Mouse (Mus musculus) forebrain, embryonic 12.5 days (tissue): ENCODE results near the gene Lonrf2. TPM values are rescaled to one million over a fixed set of nuclear protein-coding genes. Genes with fewer than 3 reads are reported as not detected.

ENCODE experiments used
- ATAC-seq: fragments of 200-750 bp; cut with Nextera tagmentation; 2 replicates; pipeline ENCODE4 v1.8.0; 2017; ENCODE audit warnings: moderate TSS enrichment; ENCODE audit not compliant: low FRiP score
- H3K27ac ChIP-seq: fragments of 300-500 bp; sonication (generic); 2 replicates; pipeline ENCODE4 v1.5.1; 2016; ENCODE audit warnings: mild to moderate bottlenecking
- H3K27me3 ChIP-seq: fragments of 300-500 bp; sonication (generic); 2 replicates; pipeline ENCODE4 v1.6.1; 2016; ENCODE audit warnings: mild to moderate bottlenecking
- H3K36me3 ChIP-seq: fragments of 300-500 bp; sonication (generic); replicated peaks from 2 replicates; pipeline ENCODE4 v1.6.1; 2016; ENCODE audit warnings: mild to moderate bottlenecking
- H3K4me1 ChIP-seq: fragments of 300-500 bp; sonication (generic); 2 replicates; pipeline ENCODE4 v1.6.1; 2016
- H3K4me2 ChIP-seq: fragments of 300-500 bp; sonication (generic); 2 replicates; pipeline ENCODE4 v1.6.1; 2016; ENCODE audit warnings: mild to moderate bottlenecking, moderate library complexity
- H3K4me3 ChIP-seq: fragments of 300-500 bp; sonication (generic); replicated peaks from 2 replicates; pipeline ENCODE4 v1.5.1; 2016; ENCODE audit warnings: mild to moderate bottlenecking
- H3K9ac ChIP-seq: fragments of 300-500 bp; sonication (generic); 2 replicates; pipeline ENCODE4 v1.6.1; 2016; ENCODE audit warnings: mild to moderate bottlenecking
- H3K9me3 ChIP-seq: fragments of 300-500 bp; sonication (generic); 2 replicates; pipeline ENCODE4 v1.6.1; 2016
- WGBS: fragments of 180-500 bp; shearing (Covaris S2); methylation state at CpG from one replicate; pipeline ENCODE4 v1.1.7; 2016; 5-methylcytosine and 5-hydroxymethylcytosine counted together
- polyA plus RNA-seq: library from polyadenylated mRNA; unstranded; fragments of >200 nt; fragmentation: Nextera tagmentation; extraction: Ambion mirVana; gene quantifications from 2 replicates; pipeline ENCODE4 v1.2.1, GENCODE M21; 2016

Lonrf2 gene
- polyA plus RNA-seq, 1 experiment from 2014 or later = 6.1 TPM

DNA sequence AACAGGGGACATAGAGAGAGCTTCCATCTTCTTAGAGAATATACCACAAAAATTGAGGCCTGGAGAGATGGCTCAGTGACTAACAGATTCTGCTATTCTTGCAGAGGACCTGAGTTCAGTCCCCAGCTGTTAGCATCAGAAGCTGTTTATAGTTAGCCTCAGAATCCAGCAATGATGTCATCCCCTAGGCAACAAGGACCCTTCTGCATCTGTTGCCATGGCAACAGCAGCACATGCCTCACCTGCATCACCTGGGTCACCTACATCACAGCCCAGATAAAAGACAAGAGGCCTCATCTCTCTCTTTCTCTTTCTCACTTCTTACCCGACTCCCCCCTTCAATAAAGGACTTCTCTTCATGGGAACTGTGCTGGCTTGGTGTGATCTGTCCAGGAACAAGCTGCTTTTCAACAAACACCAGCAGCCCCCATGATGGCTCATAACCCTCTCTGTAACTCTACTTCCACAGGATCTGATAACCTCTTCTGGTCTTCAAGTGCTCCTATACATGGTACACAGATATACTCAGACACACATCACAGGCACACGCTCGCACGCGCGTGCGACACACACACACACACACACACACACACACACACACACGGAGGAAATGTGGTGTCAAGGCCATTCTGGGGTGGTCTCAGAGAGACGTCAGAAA, 24.5 kb upstream of the Lonrf2 start:
- WGBS = 89% methylated on average over 9 of the region's 9 CpGs
- H3K9ac ChIP-seq = no peak overlapping the region
- no peak for ATAC-seq

DNA sequence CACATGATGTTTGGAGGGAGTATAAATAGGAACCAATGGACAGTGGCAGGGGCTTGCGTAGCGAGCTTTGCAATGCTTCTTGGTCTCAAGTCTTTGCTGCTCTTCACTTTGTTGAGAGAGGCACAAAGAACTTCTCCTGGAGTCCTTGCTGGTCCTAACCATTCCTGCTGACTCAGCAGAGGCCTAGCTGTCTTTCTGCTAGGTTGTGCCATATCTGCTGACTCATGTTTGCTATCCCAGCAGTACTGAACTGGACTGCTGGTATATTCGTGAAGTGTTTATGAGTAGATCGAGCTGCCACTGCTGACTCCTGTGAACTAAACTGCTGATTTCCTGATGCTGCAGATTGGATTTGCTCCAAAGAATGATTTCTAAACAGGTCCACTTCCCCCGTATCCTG, 23.7 kb upstream of the Lonrf2 start:
- Histone ChIP-seq H3K4me2 (no peak overlapping the region), H3K27ac (0 out of 2 replicates have a peak overlapping the region, but pooled peaks have one; percentile 19), H3K4me3 (no peak overlapping the region), H3K9me3 (no peaks in the 10 kb centered on the region), H3K27me3 (no peaks in the 10 kb centered on the region), H3K36me3 (peaks cover 17% of the 10 kb centered on the region), H3K4me1 (peaks cover 5% of the 10 kb centered on the region; the same call in 1 of the 2 replicates), H3K9ac (no peak overlapping the region)
- ATAC-seq = no peak
- WGBS = 90% methylated on average over 5 of the region's 5 CpGs

More for the DNA sequence above, 24.5 kb upstream of the Lonrf2 start:
- no peak overlapping the region for H3K27ac ChIP-seq
- H3K9me3 ChIP-seq = no peaks in the 10 kb centered on the region
- H3K4me3 ChIP-seq = no peak overlapping the region
- no peaks in the 10 kb centered on the region for H3K27me3 ChIP-seq
- H3K36me3 ChIP-seq = peaks cover 25% of the 10 kb centered on the region
- H3K4me2 ChIP-seq = no peak overlapping the region
- peaks cover 5% of the 10 kb centered on the region; the same call in 1 of the 2 replicates for H3K4me1 ChIP-seq

DNA sequence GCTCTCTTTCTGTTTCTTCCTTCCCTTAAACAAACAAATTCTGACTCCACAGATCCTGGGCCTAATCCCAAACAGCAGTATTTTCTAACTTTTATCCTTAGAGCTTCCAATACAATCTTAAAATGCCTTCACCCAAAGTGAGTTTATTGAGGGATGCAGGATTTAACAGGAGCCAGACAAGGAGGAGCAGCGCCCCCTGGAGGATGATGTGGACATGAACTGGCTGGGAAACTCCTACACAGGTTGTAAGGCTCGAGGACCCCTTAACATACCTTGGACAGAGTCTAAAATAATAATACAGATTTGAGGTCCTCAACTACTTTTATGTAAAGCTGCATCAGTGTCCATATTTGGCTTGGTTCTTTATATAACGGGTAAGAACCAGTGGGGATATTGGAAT, 19.7 kb upstream of the Lonrf2 start:
- no peaks in the 10 kb centered on the region for H3K27me3 ChIP-seq
- H3K4me3 ChIP-seq = no peak overlapping the region
- no peak overlapping the region for H3K27ac ChIP-seq
- 0 out of 2 replicates have a peak, but pooled peaks have one; percentile 41 for ATAC-seq
- H3K36me3 ChIP-seq = no peaks in the 10 kb centered on the region
- H3K4me2 ChIP-seq = no peak overlapping the region
- WGBS = 13% methylated on average over 3 of the region's 3 CpGs
- H3K9ac ChIP-seq = no peak overlapping the region
- no peaks in the 10 kb centered on the region for H3K9me3 ChIP-seq
- H3K4me1 ChIP-seq = peaks cover 5% of the 10 kb centered on the region; the same call in 1 of the 2 replicates

DNA sequence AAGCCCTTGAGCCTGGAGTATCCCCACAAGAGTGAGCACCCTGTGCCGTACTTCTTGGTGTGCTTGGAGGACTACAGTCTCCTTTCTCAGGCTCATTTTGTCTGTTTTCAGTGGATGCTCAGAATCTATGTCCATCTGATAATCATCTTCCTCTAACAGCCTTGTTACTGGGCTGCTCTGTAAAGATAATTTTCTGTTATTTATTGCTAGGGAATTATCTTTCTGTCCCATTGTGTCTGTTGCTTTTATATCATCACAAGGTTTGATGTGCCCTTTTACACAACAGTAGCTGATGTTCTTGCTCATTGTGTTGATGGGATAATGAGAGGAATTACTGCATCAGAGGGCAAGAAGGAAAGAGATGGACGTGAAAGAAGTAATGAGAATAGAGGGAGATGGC, 15.7 kb upstream of the Lonrf2 start:
- ATAC-seq = no peak

DNA sequence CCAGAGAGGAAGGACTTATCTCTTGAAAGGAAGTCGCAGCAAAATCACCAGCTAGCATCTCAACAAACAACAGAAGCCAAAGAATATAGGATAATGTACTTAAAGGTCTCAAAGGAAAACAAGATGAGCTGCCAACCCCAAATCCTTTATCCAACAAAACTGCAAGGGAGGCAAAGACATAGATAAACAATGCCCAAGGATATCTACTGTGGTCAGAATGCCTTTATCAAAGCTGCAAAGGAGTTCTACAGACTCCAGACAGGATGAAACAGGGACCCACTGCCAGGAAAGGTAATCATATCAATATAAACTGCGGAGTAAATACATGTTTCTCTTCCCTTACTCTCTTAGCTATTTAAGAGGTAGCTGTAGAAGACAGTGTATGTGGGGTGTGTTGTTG, 14.1 kb upstream of the Lonrf2 start:
- H3K27me3 ChIP-seq = peaks cover 7% of the 10 kb centered on the region; the same call in 1 of the 2 replicates
- 84% methylated on average over 2 of the region's 2 CpGs for WGBS
- H3K4me3 ChIP-seq = no peak overlapping the region
- ATAC-seq = no peak
- H3K36me3 ChIP-seq = no peaks in the 10 kb centered on the region
- no peak overlapping the region for H3K4me2 ChIP-seq
- no peak overlapping the region for H3K27ac ChIP-seq
- H3K9ac ChIP-seq = no peak overlapping the region
- H3K9me3 ChIP-seq = no peaks in the 10 kb centered on the region
- peaks cover 26% of the 10 kb centered on the region for H3K4me1 ChIP-seq

More for the DNA sequence above, 15.7 kb upstream of the Lonrf2 start:
- H3K36me3 ChIP-seq = no peaks in the 10 kb centered on the region
- H3K9ac ChIP-seq = no peak overlapping the region
- H3K4me1 ChIP-seq = peaks cover 22% of the 10 kb centered on the region
- no peak overlapping the region for H3K27ac ChIP-seq
- no peak overlapping the region for H3K4me3 ChIP-seq
- 46% methylated on average over 2 of the region's 2 CpGs for WGBS
- no peak overlapping the region for H3K4me2 ChIP-seq
- no peaks in the 10 kb centered on the region for H3K9me3 ChIP-seq
- H3K27me3 ChIP-seq = no peaks in the 10 kb centered on the region

DNA sequence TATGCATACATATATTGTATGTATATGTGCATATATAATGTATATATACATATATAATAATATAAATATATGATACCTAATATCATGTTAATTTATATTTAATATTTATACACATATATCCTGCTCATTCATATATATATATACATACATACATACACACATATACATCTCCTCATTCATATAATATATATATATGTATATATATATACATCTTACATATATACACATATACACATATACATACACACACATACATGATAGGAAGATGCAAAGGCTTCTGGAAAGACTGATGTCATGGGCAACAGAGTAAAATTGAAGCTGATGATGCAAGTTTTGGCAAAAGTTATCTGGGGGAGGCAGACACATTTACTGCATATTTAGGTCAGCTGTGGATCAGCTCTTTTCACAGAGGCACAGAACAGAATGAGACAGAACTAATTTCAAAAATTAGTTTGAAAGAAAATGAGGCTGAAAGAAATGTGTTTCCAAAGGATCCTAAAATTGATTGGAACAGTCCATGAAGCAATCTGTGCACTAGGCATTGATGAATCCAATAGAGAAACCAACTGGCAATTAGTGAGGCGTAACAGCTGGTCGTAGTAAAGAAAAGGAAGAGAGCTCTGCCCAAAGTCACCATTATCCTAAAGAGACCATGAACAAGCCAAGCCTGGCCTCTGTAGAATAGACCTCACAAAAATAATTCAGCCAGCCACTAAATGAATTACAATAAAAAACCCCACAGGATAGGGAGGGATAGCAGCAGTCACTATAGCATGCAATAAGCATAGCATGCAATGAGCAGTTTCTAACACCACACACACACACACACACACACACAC, 12.2 kb upstream of the Lonrf2 start:
- H3K27ac ChIP-seq = no peak overlapping the region
- peaks cover 26% of the 10 kb centered on the region for H3K4me1 ChIP-seq
- peak overlapping the region; percentile 41 for H3K4me2 ChIP-seq
- ATAC-seq = peak; percentile 36
- H3K9me3 ChIP-seq = no peaks in the 10 kb centered on the region
- H3K4me3 ChIP-seq = no peak overlapping the region
- H3K27me3 ChIP-seq = peaks cover 7% of the 10 kb centered on the region; the same call in 1 of the 2 replicates
- H3K9ac ChIP-seq = no peak overlapping the region
- WGBS = 25% methylated on average over 2 of the region's 2 CpGs
- no peaks in the 10 kb centered on the region for H3K36me3 ChIP-seq

DNA sequence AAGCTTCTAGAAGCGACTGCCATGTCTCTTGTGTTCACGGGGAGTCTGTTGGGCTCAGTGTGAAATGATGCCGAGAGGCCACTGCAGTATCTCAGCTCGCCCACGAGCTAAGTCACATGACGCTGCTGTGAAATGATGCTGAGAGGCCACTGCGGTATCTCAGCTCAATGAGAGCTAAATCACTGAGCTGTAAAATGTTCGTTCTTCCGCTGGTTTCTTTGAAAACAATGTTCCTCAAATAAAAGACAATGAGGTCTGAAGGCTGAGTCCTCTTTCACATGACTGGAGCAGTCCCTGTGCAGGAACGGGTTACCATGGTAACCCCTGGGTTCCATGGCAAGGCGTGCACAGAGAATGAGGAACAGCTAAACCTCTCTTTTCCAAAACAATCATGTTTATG, 11.5 kb upstream of the Lonrf2 start:
- Histone ChIP-seq H3K9ac (no peak overlapping the region), H3K4me3 (peak overlapping the region; percentile 29; the same call in 1 of the 2 replicates), H3K4me2 (peak overlapping the region; percentile 41), H3K9me3 (no peaks in the 10 kb centered on the region), H3K36me3 (no peaks in the 10 kb centered on the region), H3K4me1 (peaks cover 30% of the 10 kb centered on the region), H3K27ac (peak overlapping the region; percentile 71), H3K27me3 (peaks cover 7% of the 10 kb centered on the region; the same call in 1 of the 2 replicates)
- ATAC-seq = peak; percentile 92
- 10% methylated on average over 11 of the region's 11 CpGs for WGBS

DNA sequence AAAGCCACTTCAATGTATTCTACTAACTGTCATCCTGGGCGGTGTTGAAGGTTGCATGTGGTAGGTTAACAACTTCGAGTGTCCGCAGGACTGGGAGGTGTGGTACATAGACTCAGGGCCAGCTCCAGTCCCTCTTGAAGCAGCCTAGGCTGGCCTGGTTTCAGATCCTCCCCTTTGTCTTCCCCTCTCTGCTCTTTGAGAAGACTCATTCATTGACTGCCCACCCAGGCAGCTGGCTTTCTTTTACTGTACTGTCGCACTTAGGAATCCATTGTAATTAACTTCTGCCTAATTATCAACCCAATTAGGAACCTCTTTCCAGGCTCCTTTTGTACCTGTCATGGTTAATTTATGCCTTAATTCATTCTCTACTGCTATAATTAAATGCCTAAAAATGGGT, 6.8 kb upstream of the Lonrf2 start:
- no peaks in the 10 kb centered on the region for H3K36me3 ChIP-seq
- H3K4me2 ChIP-seq = no peak overlapping the region
- H3K4me3 ChIP-seq = no peak overlapping the region
- peaks cover 20% of the 10 kb centered on the region for H3K4me1 ChIP-seq
- no peaks in the 10 kb centered on the region for H3K9me3 ChIP-seq
- peaks cover 32% of the 10 kb centered on the region for H3K27me3 ChIP-seq
- H3K27ac ChIP-seq = no peak overlapping the region
- WGBS = 25% methylated on average over 4 of the region's 4 CpGs
- H3K9ac ChIP-seq = no peak overlapping the region
- ATAC-seq = 0 out of 2 replicates have a peak, but pooled peaks have one; percentile 41

DNA sequence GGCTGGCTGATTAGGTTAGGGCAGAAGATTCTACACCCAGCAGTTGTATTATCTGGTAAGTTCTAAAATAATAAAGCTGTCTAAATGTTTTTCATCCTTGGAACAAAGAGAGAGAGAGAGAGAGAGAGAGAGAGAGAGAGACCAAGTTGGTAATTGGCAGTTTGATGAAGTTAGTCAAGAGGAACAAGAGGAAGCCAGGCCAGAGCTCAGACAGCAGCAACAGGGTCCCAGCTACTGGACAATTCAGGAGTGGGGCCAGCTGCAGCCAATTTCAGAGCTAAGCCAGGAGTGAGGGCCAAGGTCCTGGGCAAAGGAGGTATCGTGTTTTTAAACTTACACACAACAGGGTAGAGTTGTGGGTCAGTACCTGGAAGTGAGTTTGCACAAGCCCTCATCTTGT, 6.3 kb upstream of the Lonrf2 start:
- Histone ChIP-seq H3K4me1 (peaks cover 16% of the 10 kb centered on the region), H3K36me3 (no peaks in the 10 kb centered on the region), H3K9me3 (no peaks in the 10 kb centered on the region), H3K4me2 (no peak overlapping the region), H3K27ac (no peak overlapping the region), H3K4me3 (no peak overlapping the region), H3K27me3 (peaks cover 36% of the 10 kb centered on the region), H3K9ac (no peak overlapping the region)
- 76% methylated on average over 1 of the region's 1 CpGs for whole genome bisulfite sequencing
- no peak for ATAC-seq

DNA sequence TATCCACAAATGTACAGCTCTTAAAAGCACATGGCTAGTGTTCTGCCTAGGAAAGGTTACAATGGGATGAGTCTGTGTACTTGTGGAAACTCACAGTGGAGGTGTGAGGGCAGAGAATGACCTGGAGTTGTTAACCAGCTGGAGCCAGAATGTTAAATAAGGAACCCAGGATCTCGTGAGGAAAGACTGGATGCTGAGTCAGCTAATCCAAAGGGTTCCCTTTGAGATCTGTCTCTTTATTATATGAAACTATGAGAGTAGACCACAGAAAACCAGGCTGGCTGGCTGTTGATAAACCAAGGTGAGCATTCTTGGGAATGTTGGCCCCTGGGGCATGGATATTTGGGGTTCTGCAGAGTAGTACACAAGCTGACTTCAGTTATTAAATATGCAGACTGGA, 3.4 kb upstream of the Lonrf2 start:
- Histone ChIP-seq H3K27me3 (peaks cover 52% of the 10 kb centered on the region), H3K36me3 (no peaks in the 10 kb centered on the region), H3K4me2 (no peak overlapping the region), H3K9me3 (no peaks in the 10 kb centered on the region), H3K4me1 (peaks cover 20% of the 10 kb centered on the region), H3K27ac (no peak overlapping the region), H3K9ac (no peak overlapping the region), H3K4me3 (no peak overlapping the region)
- no peak for ATAC-seq
- 54% methylated on average over 1 of the region's 1 CpGs for WGBS

DNA sequence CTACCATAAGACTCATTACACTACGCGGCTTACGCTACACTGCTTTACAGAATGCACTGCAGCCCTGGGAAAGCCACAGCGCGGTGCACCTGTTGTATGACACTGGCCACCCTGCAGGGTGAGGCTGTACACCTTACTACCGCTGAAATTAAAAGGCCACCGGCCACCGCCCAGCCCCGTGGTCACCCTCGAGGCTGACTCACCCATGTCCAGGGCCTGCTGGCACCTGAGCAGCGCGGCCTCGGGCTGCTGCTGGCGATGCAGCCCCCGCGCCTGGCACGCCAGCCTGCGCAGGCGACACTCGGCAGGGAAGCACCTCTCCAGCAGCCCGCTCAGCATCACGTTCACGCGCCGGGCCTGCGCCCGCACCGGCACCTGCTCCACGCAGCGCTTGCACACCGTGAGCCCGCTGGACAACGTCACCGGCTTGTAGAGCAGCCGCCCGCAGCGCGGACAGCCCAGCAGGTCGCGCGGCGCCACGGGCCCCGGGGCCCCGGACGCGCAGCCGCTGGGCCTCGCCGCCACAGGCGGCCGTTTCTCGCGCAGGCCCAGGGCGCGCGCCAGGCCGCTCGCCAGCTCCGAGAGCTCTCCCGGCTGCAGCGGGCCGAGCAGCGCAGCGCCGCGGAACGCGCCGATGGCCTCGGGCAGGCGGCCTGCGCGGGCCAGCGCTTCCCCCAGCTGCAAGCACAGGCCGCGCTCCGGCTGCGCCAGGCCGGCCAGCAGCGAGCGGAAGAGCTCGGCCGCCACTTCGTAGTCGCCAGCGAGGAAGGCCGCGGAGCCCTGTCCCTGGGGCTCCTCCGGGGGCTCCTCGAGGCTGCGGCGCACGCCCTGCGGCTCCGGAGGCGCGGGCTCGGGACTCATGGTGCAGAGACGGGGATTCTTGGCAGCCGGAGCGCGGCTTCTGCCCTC, 689 bp downstream of the Lonrf2 start:
- peak; percentile 80 for ATAC-seq
- Histone ChIP-seq H3K9me3 (no peaks in the 10 kb centered on the region), H3K36me3 (0 out of 2 replicates have a peak, but pooled peaks cover 6% of the 10 kb centered on the region), H3K27me3 (peaks cover 51% of the 10 kb centered on the region), H3K9ac (peak overlapping the region; percentile 77), H3K27ac (peak overlapping the region; percentile 87), H3K4me1 (peaks cover 19% of the 10 kb centered on the region), H3K4me2 (peak overlapping the region; percentile 99), H3K4me3 (peak overlapping the region; percentile 69)
- 2% methylated on average over 94 of the region's 103 CpGs for WGBS
